Mouse (Mus musculus) neutrophil, adult 59 days (primary cell): ENCODE measurements around the gene Pld4. TPM values are rescaled to one million over a fixed set of nuclear protein-coding genes. Genes with fewer than 3 reads are reported as not detected.

ENCODE experiments used
- total RNA-seq, 2 experiments: library from RNA; stranded (reverse); gene quantifications; 1 replicate in 1 of 2; 2 replicates in 1 of 2; pipeline ENCODE4 v1.2.4; 2023

Gene Pld4
- total RNA-seq = 100 to 1,000 TPM; 228 to 351 TPM

GRCm38 (mm10) chr12:112760154-112760926 is at the start of gene Pld4:
Gene Pld4 (plus strand): TSS chr12:112760655.

GRCm38 (mm10) chr12:112720216-112720615 is 40.2 kb upstream of the Pld4 start, which contains the start of gene Cep170b:
Gene Cep170b (plus strand): TSS chr12:112720455.

GRCm38 (mm10) chr12:112801864-112802846 is 41.7 kb downstream of the Pld4 start, which contains the start of gene Ahnak2:
Gene Ahnak2 (minus strand): TSS chr12:112802657.

GRCm38 (mm10) chr12:112808587-112809364 is 48.3 kb downstream of the Pld4 start, which contains the start of gene Clba1:
Gene Clba1 (plus strand): TSS chr12:112808937.

Other genes with a start within 250 kb of the Pld4 start
- not detected for gene Tmem179, start 243.9 kb upstream of the Pld4 start, total RNA-seq
- 10 to 100 TPM; 36.0 to 53.4 TPM for gene Inf2, start 171.9 kb upstream of the Pld4 start, total RNA-seq
- gene Adssl1, start 140.6 kb upstream of the Pld4 start, total RNA-seq = 10 to 100 TPM; 80.1 to 82.2 TPM
- gene Siva1, start 116.0 kb upstream of the Pld4 start, total RNA-seq = 10 to 100 TPM; 40.4 to 44.3 TPM
- gene Akt1, start 85.8 kb upstream of the Pld4 start, total RNA-seq = 100 to 1,000 TPM; 181 to 197 TPM
- gene Zbtb42, start 81.8 kb upstream of the Pld4 start, total RNA-seq = 10 to 100 TPM; 18.4 to 19.4 TPM
- 1 to 10 TPM in 1 of 2 experiments, under 1 TPM in 1; 0.80 to 1.0 TPM for gene Cep170b, start 40.2 kb upstream of the Pld4 start, total RNA-seq
- under 1 TPM; 0.47 to 0.53 TPM for gene Ahnak2, start 42.0 kb downstream of the Pld4 start, total RNA-seq
- gene Clba1, start 48.3 kb downstream of the Pld4 start, total RNA-seq = 1 to 10 TPM in 1 of 2 experiments, under 1 TPM in 1; 1.00 to 1.1 TPM
- 10 to 100 TPM; 30.8 to 38.3 TPM for gene Cdca4, start 68.8 kb downstream of the Pld4 start, total RNA-seq
- gene Gpr132, start 107.6 kb downstream of the Pld4 start, total RNA-seq = 10 to 100 TPM; 25.5 to 28.0 TPM
- 1 to 10 TPM in 1 of 2 experiments, under 1 TPM in 1; 0.18 to 1.6 TPM for gene Jag2, start 169.1 kb downstream of the Pld4 start, total RNA-seq
- 10 to 100 TPM in 1 of 2 experiments, 1 to 10 TPM in 1; 8.3 to 10.0 TPM for gene Nudt14, start 181.5 kb downstream of the Pld4 start, total RNA-seq
- gene Btbd6, start 215.8 kb downstream of the Pld4 start, total RNA-seq = 1 to 10 TPM; 3.9 to 4.4 TPM
- 10 to 100 TPM; 67.0 to 70.7 TPM for gene Brf1, start 240.0 kb downstream of the Pld4 start, total RNA-seq